In genomic region chr1:154783521-154783920, GRCm38 (mm10) we compare ENCODE assay signal across 22 mouse cellular contexts.
A peak's percentile ranks its signal among the peaks of the same experiment; 100 is the strongest.
DNase-seq lines count a peak whose midpoint lies in the region; ATAC-seq and TF ChIP-seq lines count a peak whose summit lies in the region.
"Had no signal": no experiment of that assay in that cellular context is flagged by ENCODE, and none has a peak within 500 bp of the region (broad histone marks: within the 10 kb centered on the region; RNA-seq: fewer than 3 reads in every experiment).

No protein-coding gene starts in this region.

- ATAC-seq in liver, embryonic 12.5 days, result no peak
- ATAC-seq: activated CD4-positive, CD25-positive, alpha-beta regulatory T cell, adult 4 months; forebrain, embryonic 14.5 days; forebrain, postnatal 0 days had no signal

- no peak overlapping the region for H3K27ac ChIP-seq in liver, adult 2 months (replicated peaks; ENCODE audit: insufficient read depth, low read depth, low read length)
- H3K27ac ChIP-seq in liver, embryonic 12.5 days, result no peak overlapping the region
- H3K27ac ChIP-seq: embryonic facial prominence, embryonic 12.5 days; embryonic facial prominence, embryonic 15.5 days; gastrocnemius, adult 2 months; hindbrain, embryonic 12.5 days had no signal

- TF ChIP-seq POLR2A in liver, adult 2 months (IDR thresholded peaks at IDR 0.05; ENCODE audit: extremely low read depth, insufficient read depth, low read length), result no peak

- H3K36me3 ChIP-seq in liver, adult 2 months (ENCODE audit: control insufficient read depth, insufficient read depth, low read length), result no peaks in the 10 kb centered on the region
- H3K36me3 ChIP-seq in liver, embryonic 12.5 days, result no peaks in the 10 kb centered on the region
- H3K36me3 ChIP-seq: embryonic facial prominence, embryonic 12.5 days; embryonic facial prominence, embryonic 15.5 days; hindbrain, embryonic 12.5 days had no signal

- DNase-seq in cerebellum, postnatal 10 days, result peak; percentile 24 to 28
- DNase-seq in cerebellum, adult 9-11 months, result no peak
- DNase-seq in kidney, adult 8-10 months, result peak; percentile 30 to 34
- DNase-seq in kidney, postnatal 4 days, result no peak
- peak; percentile 7 for DNase-seq in liver, adult 2 months (ENCODE audit: extremely low read depth, low read depth, low spot score)
- peak; percentile 44 for DNase-seq in kidney, postnatal 14 days
- no peak for DNase-seq in natural killer cell, adult 2 months (ENCODE audit: low spot score in 2 of 2)
- DNase-seq: adrenal gland, adult 8-10 months; adrenal gland, postnatal 25 days; cerebellum, adult 11-12 months; cerebellum, adult 8-10 months; forebrain, postnatal 0 days; gastrocnemius, adult 2 months; gastrocnemius, postnatal 14 days; heart, adult 11 months had no signal

- H3K4me2 ChIP-seq in liver, embryonic 12.5 days, result no peak overlapping the region
- H3K4me2 ChIP-seq: embryonic facial prominence, embryonic 12.5 days; embryonic facial prominence, embryonic 15.5 days; heart, embryonic 11.5 days; hindbrain, embryonic 12.5 days had no signal

- H3K4me3 ChIP-seq in liver, adult 2 months (ENCODE audit: insufficient read depth, low read depth, low read length), result no peak overlapping the region
- H3K4me3 ChIP-seq in liver, embryonic 12.5 days, result no peak overlapping the region
- H3K4me3 ChIP-seq: embryonic facial prominence, embryonic 12.5 days; embryonic facial prominence, embryonic 15.5 days; gastrocnemius, adult 2 months; hindbrain, embryonic 12.5 days had no signal

- 23% methylated on average over 1 of the region's 1 CpGs for WGBS in liver, adult 2 months
- 61% methylated on average over 1 of the region's 1 CpGs for WGBS in liver, embryonic 12.5 days (ENCODE audit: insufficient replicate concordance)

- H3K27me3 ChIP-seq in liver, adult 2 months (ENCODE audit: control insufficient read depth, insufficient read depth, low read length), result no peaks in the 10 kb centered on the region
- peaks cover 25% of the 10 kb centered on the region for H3K27me3 ChIP-seq in liver, embryonic 12.5 days (replicated peaks)

- no peaks in the 10 kb centered on the region for H3K79me2 ChIP-seq in liver, adult 2 months (ENCODE audit: control insufficient read depth, insufficient read depth, low read length)

- TF ChIP-seq CTCF in liver, adult 2 months (IDR thresholded peaks at IDR 0.05; ENCODE audit: low read depth, low read length), result no peak

- no peaks in the 10 kb centered on the region for H3K9me3 ChIP-seq in liver, embryonic 12.5 days (replicated peaks)
- H3K9me3 ChIP-seq: embryonic facial prominence, embryonic 12.5 days; embryonic facial prominence, embryonic 15.5 days; hindbrain, embryonic 12.5 days had no signal

- peaks cover 1% of the 10 kb centered on the region; the same call in 1 of the 2 replicates for H3K4me1 ChIP-seq in liver, adult 2 months (ENCODE audit: control insufficient read depth, insufficient read depth, low read length)
- H3K4me1 ChIP-seq in liver, embryonic 12.5 days, result 0 out of 2 replicates have a peak, but pooled peaks cover 6% of the 10 kb centered on the region

- no peak overlapping the region for H3K9ac ChIP-seq in liver, adult 2 months (ENCODE audit: low read depth, low read length)
- no peak overlapping the region for H3K9ac ChIP-seq in liver, embryonic 12.5 days
- H3K9ac ChIP-seq: embryonic facial prominence, embryonic 12.5 days; embryonic facial prominence, embryonic 15.5 days; forebrain, postnatal 0 days; hindbrain, embryonic 12.5 days had no signal

Comparison
In these comparisons a context has a peak if more than half of its experiments do, and no peak if none do; other contexts are left out.
1. DNase-seq: peak in cerebellum, postnatal 10 days (2 of 2), kidney, adult 8-10 months (2 of 2), liver, adult 2 months (single experiment) and kidney, postnatal 14 days (single experiment); none in cerebellum, adult 9-11 months (single experiment), kidney, postnatal 4 days (0 of 2) and natural killer cell, adult 2 months (0 of 2).